Mouse (Mus musculus) neutrophil, adult 5-6 weeks (primary cell): Measurements from ENCODE around the gene Dapk2. TPM values are rescaled to one million over a fixed set of nuclear protein-coding genes. Genes with fewer than 3 reads are reported as not detected.

ENCODE experiments used
- ATAC-seq: fragments of 151-379, 151-347 bp; 2 replicates; pipeline ENCODE4 v1.8.0; 2017; ENCODE audit warnings: mild to moderate bottlenecking, moderate TSS enrichment; ENCODE audit not compliant: insufficient number of reproducible peaks, poor library complexity, low FRiP score, severe bottlenecking; ENCODE audit errors: extremely low read depth
- total RNA-seq: library from RNA; stranded (forward); fragments of 200-1000 nt; gene quantifications from 2 replicates; pipeline ENCODE4 v1.2.3, GENCODE M21; 2017

Gene Dapk2
- total RNA-seq, 1 experiment from 2014 or later, result 0.93 TPM

- ATAC-seq, result no peak
Observed at GRCm38 (mm10) chr9:66215551-66215950, 57.5 kb downstream of the Dapk2 start.

- no peak for ATAC-seq
Observed at GRCm38 (mm10) chr9:66217970-66218369, 59.9 kb downstream of the Dapk2 start.

GRCm38 (mm10) chr9:66218917-66219725, 61.1 kb downstream of the Dapk2 start:
- ATAC-seq, result no peak

- no peak for ATAC-seq
Observed at GRCm38 (mm10) chr9:66223872-66224271, 65.8 kb downstream of the Dapk2 start.

GRCm38 (mm10) chr9:66225737-66226485, 67.9 kb downstream of the Dapk2 start:
- no peak for ATAC-seq

- no peak for ATAC-seq
Observed at GRCm38 (mm10) chr9:66228456-66229151, 70.6 kb downstream of the Dapk2 start.

- no peak for ATAC-seq
Observed at GRCm38 (mm10) chr9:66231820-66232479, 73.9 kb downstream of the Dapk2 start.

GRCm38 (mm10) chr9:66236615-66237014, 78.6 kb downstream of the Dapk2 start:
- no peak for ATAC-seq

GRCm38 (mm10) chr9:66237742-66238141, 79.7 kb downstream of the Dapk2 start:
- no peak for ATAC-seq

GRCm38 (mm10) chr9:66239173-66239572, 81.2 kb downstream of the Dapk2 start:
- no peak for ATAC-seq

GRCm38 (mm10) chr9:66239691-66240090, 81.7 kb downstream of the Dapk2 start:
- ATAC-seq, result no peak

GRCm38 (mm10) chr9:66240493-66240892, 82.5 kb downstream of the Dapk2 start:
- no peak for ATAC-seq

- ATAC-seq, result peak; percentile 44; the same call in 1 of the 2 replicates
Observed at GRCm38 (mm10) chr9:66240991-66241390, 83.0 kb downstream of the Dapk2 start.

GRCm38 (mm10) chr9:66241722-66242121, 83.7 kb downstream of the Dapk2 start:
- ATAC-seq, result no peak

- ATAC-seq, result no peak
Observed at GRCm38 (mm10) chr9:66243240-66243639, 85.2 kb downstream of the Dapk2 start.

- no peak for ATAC-seq
Observed at GRCm38 (mm10) chr9:66244079-66244478, 86.1 kb downstream of the Dapk2 start.

- no peak for ATAC-seq
Observed at GRCm38 (mm10) chr9:66245707-66246106, 87.7 kb downstream of the Dapk2 start.

- ATAC-seq, result no peak
Observed at GRCm38 (mm10) chr9:66249281-66249680, 91.3 kb downstream of the Dapk2 start.

GRCm38 (mm10) chr9:66251159-66251691, 93.2 kb downstream of the Dapk2 start:
- ATAC-seq, result no peak
